Mouse (Mus musculus) megakaryocyte-erythroid progenitor cell, adult 5-6 weeks (primary cell): Measurements from ENCODE around the gene Hbs1l. TPM values are rescaled to one million over a fixed set of nuclear protein-coding genes. Genes with fewer than 3 reads are reported as not detected.
"Not testable (repeated sequence)": the region's sequence is repeated elsewhere in the genome, so short reads cannot be mapped to it uniquely, and the experiment has no call there.

Source experiments
- ATAC-seq: replicated peaks from 2 replicates; pipeline ENCODE4 v1.8.0; 2016; ENCODE audit warnings: mild to moderate bottlenecking, inconsistent platforms; ENCODE audit not compliant: severe bottlenecking, poor library complexity, low FRiP score, low TSS enrichment
- total RNA-seq, 2 experiments: library from RNA; stranded (forward) in 1 of 2; stranded (reverse) in 1 of 2; fragments of 200-1000, 215-1000 nt in 1 of 2; fragments of >200 nt in 1 of 2; fragmentation: Nextera tagmentation in 1 of 2; gene quantifications; 2 replicates each; pipeline ENCODE4 v1.2.3; 2014 to 2017

The Hbs1l gene
- total RNA-seq, 2 experiments from 2014 or later: 81.6 to 106 TPM

- ATAC-seq: peak; percentile 85
Measured at GRCm38 (mm10) chr10:21393390-21393789, 97.6 kb downstream of the Hbs1l start.

- ATAC-seq: peak; percentile 40; the same call in 1 of the 2 replicates
Measured at GRCm38 (mm10) chr10:21395426-21396139, 99.8 kb downstream of the Hbs1l start.

GRCm38 (mm10) chr10:21398873-21399425 is 103.2 kb downstream of the Hbs1l start:
- not testable (repeated sequence) for ATAC-seq

GRCm38 (mm10) chr10:21399622-21400021 is 103.8 kb downstream of the Hbs1l start:
- no peak for ATAC-seq

- ATAC-seq: peak; percentile 50; the same call in 1 of the 2 replicates
Measured at GRCm38 (mm10) chr10:21400031-21400430, 104.3 kb downstream of the Hbs1l start.

- ATAC-seq: no peak
Measured at GRCm38 (mm10) chr10:21400453-21400852, 104.7 kb downstream of the Hbs1l start.

GRCm38 (mm10) chr10:21401259-21401658 is 105.5 kb downstream of the Hbs1l start:
- no peak for ATAC-seq

- ATAC-seq: no peak
Measured at GRCm38 (mm10) chr10:21404822-21405221, 109.0 kb downstream of the Hbs1l start.

- no peak for ATAC-seq
Measured at GRCm38 (mm10) chr10:21405707-21406534, 110.1 kb downstream of the Hbs1l start.

GRCm38 (mm10) chr10:21410711-21411110 is 114.9 kb downstream of the Hbs1l start:
- no peak for ATAC-seq

- ATAC-seq: no peak
Measured at GRCm38 (mm10) chr10:21411621-21412205, 115.9 kb downstream of the Hbs1l start.

- no peak for ATAC-seq
Measured at GRCm38 (mm10) chr10:21415031-21415430, 119.3 kb downstream of the Hbs1l start.

- no peak for ATAC-seq
Measured at GRCm38 (mm10) chr10:21416184-21416583, 120.4 kb downstream of the Hbs1l start.

Other genes starting within 250 kb of the Hbs1l start
- 558 and 586 TPM in 2 replicates for gene Myb, start 135.0 kb upstream of the Hbs1l start, total RNA-seq (2014; fragmentation: Nextera tagmentation)
- 527 and 574 TPM in 2 replicates for gene Myb, start 135.0 kb upstream of the Hbs1l start, total RNA-seq (2017)
- not detected in 2 replicates for gene Aldh8a1, start 81.3 kb downstream of the Hbs1l start, total RNA-seq (2014; fragmentation: Nextera tagmentation)
- not detected in 2 replicates for gene Aldh8a1, start 81.3 kb downstream of the Hbs1l start, total RNA-seq (2017)